ENCODE assay signal across 16 mouse cellular contexts in the genomic region with DNA sequence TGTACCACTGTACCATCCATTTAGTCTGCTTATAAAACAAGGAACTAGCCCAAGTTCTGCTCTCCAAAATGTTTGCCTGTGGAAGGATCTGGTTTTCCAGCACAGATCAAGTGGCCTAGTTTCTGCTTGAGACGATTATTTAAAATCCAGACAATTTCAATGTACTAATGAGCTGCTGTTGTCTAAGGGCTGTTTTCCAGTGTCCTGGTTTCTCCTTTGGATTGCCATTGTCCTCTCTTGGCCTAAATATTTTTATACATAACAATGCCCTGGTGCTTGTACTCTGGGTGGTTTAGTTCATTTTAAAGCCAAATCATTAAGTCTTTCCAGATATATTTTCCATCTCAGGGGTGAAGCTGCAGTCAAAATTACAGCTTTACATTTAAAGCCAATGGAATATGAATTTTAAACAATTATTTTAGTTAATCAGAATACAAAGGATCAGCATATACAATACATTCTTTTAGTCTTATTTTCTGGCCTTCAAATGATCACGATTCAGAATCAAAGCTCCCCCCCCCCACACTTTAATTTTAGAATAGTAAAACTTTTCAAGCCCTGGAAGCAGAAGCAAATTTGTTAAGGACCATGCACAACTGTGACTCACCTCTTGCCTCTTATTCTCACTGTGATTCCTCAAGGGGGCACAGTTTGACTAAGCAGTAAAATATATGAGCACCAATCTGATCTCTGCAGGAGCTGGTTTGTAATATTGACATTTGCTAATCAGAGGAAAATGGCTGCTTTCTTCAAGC.
"Had no signal": no experiment of that assay in that cellular context is flagged by ENCODE, and none has a peak within 500 bp of the region (broad histone marks: within the 10 kb centered on the region; RNA-seq: fewer than 3 reads in every experiment).

No protein-coding gene starts in this region.

- ATAC-seq: liver, postnatal 0 days had no signal

- H3K9ac ChIP-seq: kidney, embryonic 15.5 days; liver, embryonic 13.5 days; liver, postnatal 0 days; lung, embryonic 15.5 days; neural tube, embryonic 15.5 days had no signal

- H3K27ac ChIP-seq: kidney, embryonic 15.5 days; left cerebral cortex, adult 2 months; limb, embryonic 10.5 days; liver, embryonic 13.5 days; lung, embryonic 15.5 days; neural tube, embryonic 15.5 days had no signal

- H3K4me1 ChIP-seq: kidney, embryonic 15.5 days; limb, embryonic 10.5 days; liver, embryonic 13.5 days; lung, embryonic 15.5 days; neural tube, embryonic 15.5 days had no signal

- DNase-seq: kidney, adult 2 months; kidney, postnatal 36 days; liver, embryonic 13.5 days; liver, postnatal 0 days; lung, postnatal 14 days; midbrain, embryonic 14.5 days; right cerebral cortex, postnatal 4 days; spleen, adult 18-20 months; thymus, adult 18-20 months; thymus, postnatal 14 days had no signal

- H3K36me3 ChIP-seq: kidney, embryonic 15.5 days; limb, embryonic 10.5 days; liver, embryonic 13.5 days; lung, embryonic 15.5 days; neural tube, embryonic 15.5 days had no signal

- H3K9me3 ChIP-seq: kidney, embryonic 15.5 days; limb, embryonic 10.5 days; liver, embryonic 13.5 days; lung, embryonic 15.5 days; neural tube, embryonic 15.5 days had no signal

- H3K4me3 ChIP-seq: kidney, embryonic 15.5 days; left cerebral cortex, adult 2 months; limb, embryonic 10.5 days; liver, embryonic 13.5 days; lung, embryonic 15.5 days; myocyte; neural tube, embryonic 15.5 days had no signal

- H3K27me3 ChIP-seq: kidney, embryonic 15.5 days; liver, embryonic 13.5 days; lung, embryonic 15.5 days; neural tube, embryonic 15.5 days had no signal

- H3K4me2 ChIP-seq: kidney, embryonic 15.5 days; liver, embryonic 13.5 days; lung, embryonic 15.5 days; neural tube, embryonic 15.5 days had no signal
